Mouse (Mus musculus) embryo, embryonic 11.5 days (tissue): ENCODE data around the gene Gstm1.
"Not testable (repeated sequence)": the region's sequence is repeated elsewhere in the genome, so short reads cannot be mapped to it uniquely, and the experiment has no call there.

ENCODE experiments used
- DNase-seq: peaks from one replicate; pipeline ENCODE4 v3.0.0-alpha.2; 2012; ENCODE audit warnings: low read depth, low spot score

Gstm1 gene

GRCm38 (mm10) chr3:108014974-108015346 is 2.8 kb downstream of the Gstm1 start:
- no peak for DNase-seq

GRCm38 (mm10) chr3:108014098-108014973 is 3.4 kb downstream of the Gstm1 start:
- DNase-seq, result no peak

GRCm38 (mm10) chr3:108013331-108013871 is 4.4 kb downstream of the Gstm1 start:
- DNase-seq, result no peak

- DNase-seq, result no peak
These were observed 6.2 kb downstream of the Gstm1 start for GRCm38 (mm10) chr3:108011558-108011957.

GRCm38 (mm10) chr3:108010286-108010685 is 7.5 kb downstream of the Gstm1 start:
- DNase-seq, result no peak

GRCm38 (mm10) chr3:108002021-108002420 is 15.8 kb downstream of the Gstm1 start:
- DNase-seq, result no peak

- DNase-seq, result no peak
These were observed 18.3 kb downstream of the Gstm1 start for GRCm38 (mm10) chr3:107999491-107999890.

GRCm38 (mm10) chr3:107998591-107998990 is 19.2 kb downstream of the Gstm1 start:
- no peak for DNase-seq

- no peak for DNase-seq
These were observed 21.2 kb downstream of the Gstm1 start for GRCm38 (mm10) chr3:107996576-107996975.

GRCm38 (mm10) chr3:107995974-107996373 is 21.8 kb downstream of the Gstm1 start:
- DNase-seq, result not testable (repeated sequence)

- DNase-seq, result peak; percentile 23
These were observed 31.7 kb downstream of the Gstm1 start, which contains the start of gene Gstm2 for GRCm38 (mm10) chr3:107986041-107986562. Gene Gstm2, minus strand, starts transcription at chr3:107986453.

- DNase-seq, result not testable (repeated sequence)
These were observed 32.6 kb downstream of the Gstm1 start for GRCm38 (mm10) chr3:107985141-107985540.

- DNase-seq, result no peak
These were observed 33.3 kb downstream of the Gstm1 start for GRCm38 (mm10) chr3:107984471-107984870.

- no peak for DNase-seq
These were observed 34.0 kb downstream of the Gstm1 start for GRCm38 (mm10) chr3:107983771-107984170.

GRCm38 (mm10) chr3:107982726-107983125 is 35.0 kb downstream of the Gstm1 start:
- DNase-seq, result no peak

- DNase-seq, result no peak
These were observed 36.5 kb downstream of the Gstm1 start for GRCm38 (mm10) chr3:107981261-107981660.

- DNase-seq, result no peak
These were observed 40.1 kb downstream of the Gstm1 start for GRCm38 (mm10) chr3:107977691-107978090.

- no peak for DNase-seq
These were observed 43.5 kb downstream of the Gstm1 start for GRCm38 (mm10) chr3:107974237-107974636.

- DNase-seq, result no peak
These were observed 45.7 kb downstream of the Gstm1 start for GRCm38 (mm10) chr3:107972070-107972469.

- DNase-seq, result not testable (repeated sequence)
These were observed 46.7 kb downstream of the Gstm1 start for GRCm38 (mm10) chr3:107971101-107971500.

- no peak for DNase-seq
These were observed 48.9 kb downstream of the Gstm1 start, which contains the start of gene Gstm3 for GRCm38 (mm10) chr3:107968724-107969395. Gene Gstm3, minus strand, starts transcription at chr3:107969283.

GRCm38 (mm10) chr3:107966631-107967030 is 51.1 kb downstream of the Gstm1 start:
- DNase-seq, result no peak
